Mouse (Mus musculus) urinary bladder, postnatal 14 days (tissue): ENCODE measurements around the gene Mcm5.

Source experiments
- DNase-seq: peaks from one replicate; pipeline ENCODE4 v3.0.0; 2021; ENCODE audit warnings: low spot score

Gene Mcm5

GRCm38 (mm10) chr8:75109236-75109967, at the start of gene Mcm5:
TSS of gene Mcm5 (plus strand) at chr8:75109569.
- DNase-seq, result peak; percentile 99

DNA sequence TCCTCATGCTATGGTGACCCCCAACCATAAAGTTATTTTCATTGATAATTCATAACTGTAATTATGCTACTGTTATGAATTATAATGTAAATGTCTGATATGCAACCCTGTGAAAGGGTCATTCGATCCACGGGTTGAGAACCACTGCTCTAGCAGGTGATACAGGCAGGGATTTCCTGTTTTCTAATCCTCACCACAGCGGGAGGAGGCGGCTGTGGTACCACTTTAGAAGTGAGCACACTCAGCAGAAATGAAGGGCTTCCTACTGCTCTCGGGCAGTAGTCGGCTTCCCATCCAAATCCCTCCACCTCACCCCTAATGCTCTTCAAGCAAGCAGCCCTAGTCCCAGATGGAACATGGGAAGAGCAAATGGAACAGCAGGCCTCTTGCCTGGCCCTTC, 49.3 kb upstream of the Mcm5 start:
- DNase-seq, result no peak

DNA sequence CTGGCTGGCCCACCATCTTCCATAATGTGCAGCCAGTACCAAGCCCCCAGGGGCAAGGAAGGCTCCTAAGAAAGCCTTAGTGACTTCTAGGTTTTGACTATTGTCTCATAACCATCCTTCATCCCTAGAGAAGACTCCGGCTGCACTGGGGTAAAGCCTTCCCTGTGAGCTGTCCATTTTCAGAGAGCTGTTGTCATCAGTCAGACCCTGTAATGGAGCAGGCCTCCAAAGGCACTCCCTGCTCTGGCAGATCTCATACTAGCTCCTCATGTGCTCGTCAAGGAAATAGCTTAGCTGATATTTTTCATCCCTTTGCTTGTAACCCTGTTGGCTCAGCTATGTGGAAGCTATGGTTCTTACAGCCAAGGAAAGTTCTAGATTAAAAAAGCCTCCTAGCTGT, 48.6 kb upstream of the Mcm5 start:
- no peak for DNase-seq

DNA sequence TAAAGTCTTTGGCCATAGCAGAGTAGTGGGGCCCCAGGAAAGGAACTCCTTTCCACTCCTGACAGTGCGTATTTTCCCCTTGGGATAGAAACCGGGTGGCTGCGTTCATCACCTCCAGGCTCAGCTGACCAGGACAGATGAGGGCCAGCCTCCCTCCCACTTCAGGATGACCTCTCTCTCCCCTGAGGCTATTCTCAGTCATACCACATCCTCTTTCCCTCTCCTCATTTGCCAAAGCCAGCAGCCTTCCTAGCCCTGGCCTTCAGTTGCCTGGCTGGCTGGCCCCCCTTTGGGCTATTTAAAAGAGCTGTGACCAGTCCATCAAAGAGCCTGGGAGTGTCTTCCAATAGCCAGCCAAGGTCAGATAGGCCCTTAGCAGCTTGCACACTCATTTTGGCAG, 46.1 kb upstream of the Mcm5 start:
- DNase-seq, result no peak

GRCm38 (mm10) chr8:75064790-75065189, 44.6 kb upstream of the Mcm5 start:
- no peak for DNase-seq

- no peak for DNase-seq
These were observed 42.1 kb upstream of the Mcm5 start for GRCm38 (mm10) chr8:75067287-75067686.

- no peak for DNase-seq
These were observed 39.1 kb upstream of the Mcm5 start for GRCm38 (mm10) chr8:75070297-75070696.

DNA sequence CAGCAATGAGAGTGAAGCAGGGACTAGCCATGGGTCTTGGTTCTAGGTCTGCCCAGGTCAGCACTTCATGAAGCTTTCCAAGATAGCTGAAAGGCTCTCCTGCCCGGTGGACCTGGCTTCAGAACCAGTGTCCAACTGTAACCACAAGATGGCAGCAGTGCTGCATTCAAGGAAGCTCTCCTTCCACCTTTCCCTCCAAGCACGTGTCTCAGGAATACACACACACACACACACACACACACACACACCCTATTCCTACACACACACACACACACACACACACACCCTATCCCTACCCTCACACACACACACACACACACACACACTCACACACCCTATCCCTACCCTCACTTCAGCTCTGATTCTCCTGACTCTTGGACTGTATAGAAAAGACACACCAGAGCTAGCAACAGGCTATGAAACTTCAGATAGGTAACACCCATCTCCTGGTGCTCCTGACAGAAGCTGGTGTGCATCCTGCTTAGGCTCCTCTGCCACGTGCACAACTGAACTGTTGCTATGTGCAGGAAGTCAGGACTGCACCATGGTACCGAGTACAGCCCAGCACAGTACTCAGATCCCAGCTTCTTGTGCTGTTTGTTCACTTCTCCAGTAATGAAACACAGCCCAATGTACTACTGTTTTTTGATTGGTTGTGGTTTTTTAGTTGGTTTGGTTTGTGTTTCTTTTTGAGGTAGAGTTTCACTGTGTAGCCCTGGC, 37.6 kb upstream of the Mcm5 start:
- DNase-seq, result peak; percentile 85

GRCm38 (mm10) chr8:75074876-75075275, 34.5 kb upstream of the Mcm5 start:
- no peak for DNase-seq

DNA sequence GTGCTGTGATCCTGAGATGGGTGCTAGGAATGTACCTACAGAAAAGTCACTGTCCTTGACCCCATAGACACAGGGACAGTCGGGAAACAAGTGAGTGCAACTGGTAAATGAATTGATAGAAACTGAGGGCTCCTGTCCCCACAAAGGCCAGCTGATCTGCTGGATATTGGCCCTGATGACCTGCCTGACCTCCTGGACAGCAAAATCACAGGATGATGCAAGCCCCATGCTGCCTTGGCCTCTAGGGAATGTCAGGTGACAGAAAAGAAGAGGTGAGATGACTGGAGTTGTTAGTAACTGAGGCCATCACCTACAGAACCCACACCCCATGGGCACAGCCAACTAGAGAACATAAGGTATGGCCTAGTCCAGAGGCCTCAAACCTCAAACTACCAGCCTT, 31.2 kb upstream of the Mcm5 start:
- DNase-seq, result no peak

DNA sequence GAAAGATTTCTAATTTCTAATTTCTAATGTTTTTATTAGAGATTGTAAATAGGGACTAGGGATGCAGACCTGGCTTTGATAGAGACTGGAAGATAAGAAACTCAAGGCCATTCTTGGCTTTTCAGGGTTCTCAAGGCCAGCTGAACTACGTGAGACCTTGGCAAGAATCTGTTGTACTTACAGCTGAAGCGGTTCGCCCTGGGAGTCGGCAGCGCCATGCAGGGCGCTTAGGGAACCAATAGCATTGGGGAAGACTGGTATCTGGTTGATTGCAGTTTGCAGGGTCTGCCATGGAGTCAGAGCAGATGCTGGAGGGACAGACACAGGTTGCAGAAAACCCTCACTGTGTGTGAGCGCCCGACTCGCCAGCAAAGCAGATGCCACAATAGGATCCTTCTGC, 30.5 kb upstream of the Mcm5 start:
- DNase-seq, result no peak

DNA sequence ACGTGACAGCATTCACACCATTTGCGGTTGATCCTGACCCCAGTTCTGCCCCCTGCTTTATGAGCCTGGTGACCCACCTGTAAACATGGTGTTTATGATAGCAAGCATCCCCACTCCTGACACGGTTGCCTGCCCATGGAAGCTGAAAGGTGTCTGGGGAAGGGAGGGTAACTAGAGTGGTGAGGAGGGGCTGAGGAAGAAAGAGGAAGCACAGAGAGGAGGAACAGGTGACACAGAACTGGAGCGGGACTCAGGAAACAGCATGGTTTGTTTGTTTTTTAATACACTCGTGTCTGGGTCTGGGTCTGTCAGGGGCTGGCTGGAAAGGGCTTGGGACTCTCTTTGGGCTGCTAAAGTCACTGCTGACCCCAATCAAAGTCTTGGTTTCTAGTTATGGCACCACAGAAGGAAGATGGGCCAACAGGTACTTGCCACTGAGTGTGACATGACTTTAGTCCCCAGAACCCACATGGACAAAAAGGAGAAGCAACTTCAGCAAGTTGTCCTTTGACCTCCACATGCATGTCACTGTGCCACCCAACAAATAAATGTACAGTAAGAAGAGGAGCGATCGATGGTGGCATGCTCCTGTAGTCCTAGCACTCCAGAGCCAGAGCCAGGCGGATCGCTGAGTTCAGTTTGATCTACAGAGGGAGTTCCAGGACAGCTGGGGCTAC, 27.9 kb upstream of the Mcm5 start:
- no peak for DNase-seq

DNA sequence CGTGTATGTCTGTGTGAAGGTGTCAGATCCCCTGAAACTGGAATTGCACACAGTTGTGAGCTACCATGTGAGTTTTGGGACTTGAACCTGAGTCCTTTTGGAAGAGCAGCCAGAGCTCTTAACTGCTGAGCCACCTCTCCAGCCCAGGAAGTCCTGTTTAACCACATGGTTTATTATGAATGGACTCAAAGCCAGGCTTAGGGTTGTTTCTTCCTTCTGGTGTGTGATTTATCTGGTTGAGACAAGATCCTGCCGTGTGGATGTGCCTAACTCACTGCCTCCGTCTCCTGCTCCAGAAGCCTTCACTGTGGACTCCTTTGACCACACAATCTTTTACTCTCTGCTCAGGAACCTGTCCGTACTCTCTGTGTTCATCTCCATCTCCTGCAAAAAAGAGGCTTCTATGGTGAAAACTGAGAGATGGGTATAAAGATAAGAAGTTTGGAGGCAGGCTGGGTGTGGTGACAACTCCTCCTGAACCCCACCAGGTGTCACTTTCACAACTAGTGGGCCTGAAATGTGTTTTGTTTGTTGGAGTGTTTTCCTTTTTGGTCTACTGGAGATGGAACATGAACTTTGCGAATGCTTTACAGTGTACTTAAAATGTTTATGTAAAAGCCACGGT, 27.1 kb upstream of the Mcm5 start:
- no peak for DNase-seq

GRCm38 (mm10) chr8:75083846-75084245, 25.5 kb upstream of the Mcm5 start:
- DNase-seq, result peak; percentile 95

GRCm38 (mm10) chr8:75084382-75085064, 24.8 kb upstream of the Mcm5 start:
- DNase-seq, result no peak

- DNase-seq, result no peak
These were observed 23.4 kb upstream of the Mcm5 start for GRCm38 (mm10) chr8:75086002-75086401.

DNA sequence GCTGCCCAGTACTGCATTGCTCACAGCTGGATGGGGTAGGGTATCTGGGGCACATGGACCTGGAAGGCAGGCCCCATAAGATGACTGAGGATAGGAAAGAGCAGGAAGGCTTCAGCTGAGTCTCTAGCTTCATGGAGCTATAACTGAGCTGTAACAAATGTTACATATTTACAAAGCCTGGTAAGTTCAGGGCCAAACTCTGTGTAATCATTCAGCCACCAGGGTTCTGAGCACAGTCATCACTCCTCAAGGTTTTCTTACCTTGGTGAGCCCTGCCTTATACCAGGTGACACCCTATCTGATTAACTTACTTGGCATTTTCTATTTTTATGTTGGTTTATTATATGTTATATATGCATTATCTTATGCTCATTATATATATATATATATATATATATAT, 22.2 kb upstream of the Mcm5 start:
- DNase-seq, result no peak

- peak; percentile 85 for DNase-seq
These were observed 20.1 kb upstream of the Mcm5 start for GRCm38 (mm10) chr8:75088989-75089881.

DNA sequence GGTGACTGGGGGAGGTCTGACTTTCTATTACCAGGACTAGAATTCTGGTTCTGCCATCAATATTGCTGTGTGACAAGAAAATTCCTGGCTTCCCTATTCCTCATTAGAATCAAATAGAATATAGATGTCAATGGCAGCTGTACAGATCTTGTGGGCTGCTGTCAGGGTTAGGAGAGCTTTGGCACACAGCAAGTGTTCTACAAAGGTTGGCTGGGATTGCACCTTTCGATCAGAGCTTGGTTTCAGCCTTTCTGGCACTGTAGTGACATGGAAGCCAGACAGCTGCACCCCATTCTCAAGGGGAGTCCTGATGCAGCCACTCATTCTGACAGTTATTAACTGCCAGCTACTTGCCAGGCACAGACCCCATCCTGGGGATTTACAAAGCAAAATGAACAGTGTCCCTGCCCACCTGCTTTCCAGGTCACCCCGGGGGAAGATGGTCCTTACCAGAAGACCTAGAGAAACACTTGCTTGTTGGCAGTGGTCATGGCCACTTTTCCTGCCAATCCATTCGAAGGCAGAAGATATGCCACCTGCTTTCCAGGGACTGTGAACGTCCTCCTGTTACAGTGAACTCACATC, 18.5 kb upstream of the Mcm5 start:
- DNase-seq, result no peak

DNA sequence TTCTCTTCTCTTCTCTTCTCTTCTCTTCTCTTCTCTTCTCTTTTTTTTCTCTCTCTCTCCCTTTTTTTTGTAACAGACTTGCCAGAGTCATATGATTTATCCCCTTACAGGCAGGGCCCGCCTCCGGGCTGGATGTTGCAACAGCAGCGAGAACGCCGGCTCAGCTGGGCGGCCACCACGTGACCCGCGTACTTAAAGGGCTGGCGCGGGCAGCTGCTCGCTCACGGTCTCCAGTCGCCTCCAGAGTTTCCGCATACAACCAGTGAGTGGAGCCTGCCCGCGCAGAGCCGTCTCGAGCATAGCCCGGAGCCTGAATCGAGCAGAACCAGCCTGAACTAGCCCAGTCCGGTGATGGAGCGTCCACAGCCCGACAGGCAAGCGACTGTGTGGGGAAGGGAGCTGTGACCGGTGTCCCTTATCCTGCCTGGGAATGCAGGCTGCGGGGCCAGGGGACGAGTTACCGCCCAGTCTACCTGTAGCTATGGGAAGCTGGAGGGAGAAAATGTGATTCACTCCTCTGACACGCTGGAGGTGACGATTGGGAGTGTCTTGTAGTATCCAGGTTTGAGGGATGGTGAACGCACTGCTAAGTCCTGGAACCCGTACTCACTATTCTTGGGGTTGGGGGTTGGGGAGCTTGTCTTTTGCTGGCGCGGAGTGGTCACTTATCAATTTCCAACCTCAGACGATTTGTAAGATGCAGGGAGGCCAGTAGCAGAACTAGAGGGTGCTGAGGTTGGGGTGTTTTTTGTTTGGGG, 15.8 kb upstream of the Mcm5 start, which contains the start of gene Hmox1:
TSS of gene Hmox1 (plus strand) at position 223 of the 758 bp plus-strand sequence.
- DNase-seq, result peak; percentile 96
